Mouse (Mus musculus): ENCODE results near the gene Ube3a.
A peak's percentile ranks its signal among the peaks of the same experiment; 100 is the strongest.

The Ube3a gene

GRCm38 (mm10) chr7:59228045-59228865, at the start of gene Ube3a:
Gene Ube3a, plus strand, starts transcription at chr7:59228750.
- peak; percentile 87 for DNase-seq (ENCODE audit: low spot score)

- DNase-seq (ENCODE audit: low spot score), result no peak
These were observed 35.7 kb upstream of the Ube3a start for GRCm38 (mm10) chr7:59192831-59193230.

- DNase-seq (ENCODE audit: low spot score), result no peak
These were observed 13.6 kb upstream of the Ube3a start for GRCm38 (mm10) chr7:59214911-59215310.

- no peak for DNase-seq (ENCODE audit: low spot score)
These were observed 7.3 kb upstream of the Ube3a start for GRCm38 (mm10) chr7:59221244-59221643.

GRCm38 (mm10) chr7:59228866-59229182, 274 bp downstream of the Ube3a start:
- DNase-seq (ENCODE audit: low spot score), result no peak

GRCm38 (mm10) chr7:59229183-59229911, 797 bp downstream of the Ube3a start:
- peak; percentile 16 for DNase-seq (ENCODE audit: low spot score)

- DNase-seq (ENCODE audit: low spot score), result no peak
These were observed 1.8 kb downstream of the Ube3a start for GRCm38 (mm10) chr7:59230304-59230703.

GRCm38 (mm10) chr7:59230768-59231167, 2.2 kb downstream of the Ube3a start:
- DNase-seq (ENCODE audit: low spot score), result no peak

- DNase-seq (ENCODE audit: low spot score), result no peak
These were observed 3.4 kb downstream of the Ube3a start for GRCm38 (mm10) chr7:59231960-59232359.

GRCm38 (mm10) chr7:59234773-59235401, 6.3 kb downstream of the Ube3a start:
- DNase-seq (ENCODE audit: low spot score), result no peak

- no peak for DNase-seq (ENCODE audit: low spot score)
These were observed 14.7 kb downstream of the Ube3a start for GRCm38 (mm10) chr7:59243257-59243656.

GRCm38 (mm10) chr7:59245541-59245940, 17.0 kb downstream of the Ube3a start:
- DNase-seq (ENCODE audit: low spot score), result no peak

GRCm38 (mm10) chr7:59253373-59253772, 24.8 kb downstream of the Ube3a start:
- DNase-seq (ENCODE audit: low spot score), result no peak

GRCm38 (mm10) chr7:59265538-59265937, 37.0 kb downstream of the Ube3a start:
- no peak for DNase-seq (ENCODE audit: low spot score)

GRCm38 (mm10) chr7:59271775-59272174, 43.2 kb downstream of the Ube3a start:
- DNase-seq (ENCODE audit: low spot score), result no peak

- no peak for DNase-seq (ENCODE audit: low spot score)
These were observed 84.0 kb downstream of the Ube3a start for GRCm38 (mm10) chr7:59312576-59312975.

GRCm38 (mm10) chr7:59322759-59323158, 94.2 kb downstream of the Ube3a start:
- no peak for DNase-seq (ENCODE audit: low spot score)

Data from layer of hippocampus, adult 9-10 months (tissue).